Mouse (Mus musculus) E14TG2a.4 (cell line): ENCODE measurements around the gene Tas2r144.

Experiments used
- H3K27me3 ChIP-seq: 2 replicates; pipeline ENCODE4 v1.6.1; 2014; ENCODE audit warnings: low read length, control low read depth; ENCODE audit not compliant: insufficient read depth
- H3K36me3 ChIP-seq: 2 replicates; pipeline ENCODE4 v1.6.1; 2014; ENCODE audit warnings: low read length, control low read depth; ENCODE audit not compliant: insufficient read depth
- H3K4me1 ChIP-seq: replicated peaks from 2 replicates; pipeline ENCODE4 v1.6.1; 2014; ENCODE audit warnings: low read depth, low read length, control low read depth
- H3K4me3 ChIP-seq: replicated peaks from 2 replicates; pipeline ENCODE4 v1.5.1; 2014; ENCODE audit warnings: mild to moderate bottlenecking, low read length
- H3K9me3 ChIP-seq: 2 replicates; pipeline ENCODE4 v1.6.1; 2014; ENCODE audit warnings: low read length, control low read depth
- CTCF ChIP-seq: conservative IDR thresholded peaks from 2 replicates; pipeline ENCODE4 v1.5.1; 2014; ENCODE audit warnings: low read length
- NANOG ChIP-seq: IDR thresholded peaks from 2 replicates; pipeline ENCODE4 v1.6.1; 2014; ENCODE audit warnings: borderline replicate concordance, low read length, mixed read lengths
- POU5F1 ChIP-seq: IDR thresholded peaks from 2 replicates; pipeline ENCODE4 v1.6.1; 2014; ENCODE audit warnings: low read length, borderline replicate concordance

Tas2r144 gene

DNA sequence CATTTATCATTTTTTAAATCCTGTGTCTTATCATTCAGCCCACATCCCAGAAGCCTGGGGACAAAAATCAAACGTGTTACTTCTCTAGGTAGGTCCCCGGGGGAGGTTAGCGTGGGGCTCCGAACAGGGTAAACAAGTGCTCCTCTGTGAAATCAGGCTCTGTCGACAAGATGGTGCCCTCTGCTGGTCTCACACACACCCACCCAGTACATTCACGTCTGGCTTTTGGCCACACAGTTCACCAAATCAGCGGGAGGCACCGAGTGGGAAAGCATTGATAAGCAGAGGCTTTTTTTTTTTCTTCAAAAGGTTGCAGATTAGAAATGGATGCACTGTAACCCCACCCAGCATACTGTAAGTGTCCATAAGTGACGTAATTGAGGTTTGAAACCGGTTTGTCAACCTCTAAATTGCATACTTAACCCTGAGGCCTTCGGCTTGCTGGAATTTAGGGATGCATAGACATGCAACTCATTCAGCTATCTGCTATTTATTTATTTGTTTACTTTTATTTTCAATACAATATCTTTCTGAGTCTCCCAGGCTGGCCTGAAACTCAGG lies 42.3 kb downstream of the Tas2r144 start:
- TF ChIP-seq POU5F1 (no peak), CTCF (peak; percentile 49), NANOG (no peak)
- Histone ChIP-seq H3K36me3 (no peaks in the 10 kb centered on the region), H3K27me3 (peaks cover 6% of the 10 kb centered on the region; the same call in 1 of the 2 replicates), H3K9me3 (no peaks in the 10 kb centered on the region), H3K4me1 (peaks cover 38% of the 10 kb centered on the region), H3K4me3 (no peak overlapping the region)

DNA sequence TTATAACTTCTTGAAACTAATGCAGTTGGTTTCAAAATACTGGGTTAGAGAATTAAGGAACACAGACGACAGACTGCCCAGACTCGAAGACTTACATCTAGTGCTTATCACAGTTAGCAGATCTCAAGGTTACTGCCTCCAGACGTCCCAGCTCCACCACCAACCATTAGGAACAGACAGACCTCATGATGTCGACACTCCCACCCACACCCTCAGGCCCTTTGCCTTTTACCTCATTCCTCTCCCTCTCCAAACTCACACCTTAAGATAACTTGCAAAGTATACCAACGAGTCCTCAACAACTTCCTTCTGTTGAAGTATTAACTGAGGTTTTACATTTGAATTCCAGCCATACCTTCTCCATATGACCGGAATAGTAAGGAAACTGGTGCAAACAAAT lies 45.3 kb downstream of the Tas2r144 start:
- no peaks in the 10 kb centered on the region for H3K9me3 ChIP-seq
- TF ChIP-seq CTCF (no peak), POU5F1 (no peak), NANOG (no peak)
- H3K27me3 ChIP-seq, result 0 out of 2 replicates have a peak, but pooled peaks cover 4% of the 10 kb centered on the region
- H3K4me1 ChIP-seq, result peaks cover 48% of the 10 kb centered on the region
- no peak overlapping the region for H3K4me3 ChIP-seq
- H3K36me3 ChIP-seq, result no peaks in the 10 kb centered on the region

DNA sequence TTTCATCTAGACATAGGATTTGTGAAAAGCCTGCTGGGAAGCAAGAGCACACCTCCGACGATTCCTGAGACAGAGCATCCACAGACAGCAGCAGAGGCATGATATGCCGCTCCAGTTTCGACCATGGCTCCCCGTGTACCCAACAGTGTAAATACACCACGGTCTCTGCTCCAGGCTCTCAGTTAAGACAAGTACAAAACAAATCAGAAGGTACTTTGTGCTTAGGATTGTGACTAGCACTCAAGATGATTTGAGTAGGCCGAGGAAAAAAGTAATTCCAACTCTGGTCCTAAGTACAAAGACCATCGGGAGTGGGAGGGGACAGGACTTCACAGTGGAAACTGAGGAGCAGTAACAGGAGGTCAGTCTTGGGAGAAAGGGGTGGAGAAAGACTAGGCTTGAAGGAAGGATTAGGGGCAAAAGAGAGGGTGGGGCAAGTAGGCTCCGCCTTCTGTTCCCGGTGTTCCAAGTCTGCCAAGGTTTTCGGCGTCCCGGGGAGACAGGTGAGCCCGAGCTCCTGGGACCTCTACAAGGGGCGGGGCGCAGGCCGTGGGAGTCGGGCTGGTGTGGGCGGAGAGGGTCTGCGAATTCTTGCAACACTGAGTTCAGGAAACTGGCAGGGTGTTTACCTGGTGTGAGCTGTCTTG lies 46.5 kb downstream of the Tas2r144 start, which contains the start of gene Tmem139:
Gene Tmem139 (plus strand): TSS at position 447 of the 647 bp plus-strand sequence.
- Histone ChIP-seq H3K4me1 (peaks cover 51% of the 10 kb centered on the region), H3K4me3 (peak within 1 kb of the TSS; percentile 51), H3K36me3 (peaks cover 5% of the 10 kb centered on the region; the same call in 1 of the 2 replicates), H3K9me3 (no peaks in the 10 kb centered on the region), H3K27me3 (0 out of 2 replicates have a peak, but pooled peaks cover 4% of the 10 kb centered on the region)
- TF ChIP-seq POU5F1 (no peak), NANOG (no peak), CTCF (no peak)

DNA sequence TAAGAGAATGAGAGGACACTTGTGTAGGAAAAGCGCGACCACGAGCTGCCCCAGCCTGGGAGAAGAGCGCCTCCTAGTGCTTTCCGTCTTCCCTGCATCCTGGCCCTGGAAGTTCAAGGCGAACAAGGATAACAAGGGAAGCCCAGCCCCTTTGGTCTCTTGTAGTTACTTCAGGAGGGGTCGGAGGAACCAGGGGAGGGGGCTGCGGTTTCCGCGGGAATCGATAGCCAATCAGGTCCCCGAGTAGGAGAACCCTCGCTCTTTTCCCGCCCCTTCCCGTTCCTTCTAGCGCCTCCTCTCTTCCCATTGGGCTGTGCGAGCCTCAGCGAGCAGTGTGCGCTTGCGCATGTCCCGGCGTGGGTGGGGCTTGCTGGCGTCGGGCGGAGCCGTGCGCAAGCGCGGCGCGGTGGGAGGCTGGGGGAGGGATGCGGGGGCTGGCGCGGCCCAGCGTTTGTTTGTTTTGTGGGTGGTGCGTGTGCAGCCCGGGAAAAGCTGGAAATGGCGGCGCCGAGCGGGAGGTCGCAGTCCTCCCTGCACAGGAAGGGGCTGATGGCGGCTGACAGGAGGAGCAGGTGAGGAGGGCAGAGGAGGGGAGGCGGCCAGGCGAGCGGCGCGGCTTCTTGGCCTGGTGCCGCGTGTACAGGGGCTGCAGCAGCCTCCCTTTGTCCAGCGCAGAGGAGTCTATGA lies 49.6 kb downstream of the Tas2r144 start, which contains the start of gene Casp2:
Gene Casp2 (plus strand): TSS at position 360 of the 687 bp plus-strand sequence.
- H3K9me3 ChIP-seq, result no peaks in the 10 kb centered on the region
- H3K36me3 ChIP-seq, result peaks cover 35% of the 10 kb centered on the region
- TF ChIP-seq CTCF (peak; percentile 73), NANOG (no peak), POU5F1 (no peak)
- peak within 1 kb of the TSS; percentile 94 for H3K4me3 ChIP-seq
- H3K4me1 ChIP-seq, result peaks cover 59% of the 10 kb centered on the region
- no peaks in the 10 kb centered on the region for H3K27me3 ChIP-seq
